Mouse (Mus musculus): ENCODE results near the gene Snrnp35. TPM values are rescaled to one million over a fixed set of nuclear protein-coding genes. Genes with fewer than 3 reads are reported as not detected.

Snrnp35 gene
- 0.57 TPM for polyA plus RNA-seq (2014; fragmentation: Illumina TruSeq; extraction: RNeasy Lipid Tissue Mini Kit (QIAGEN cat#74804))

GRCm38 (mm10) chr5:124482966-124483654 lies at the start of gene Snrnp35:
Gene Snrnp35 (plus strand): TSS chr5:124483134.

DNA sequence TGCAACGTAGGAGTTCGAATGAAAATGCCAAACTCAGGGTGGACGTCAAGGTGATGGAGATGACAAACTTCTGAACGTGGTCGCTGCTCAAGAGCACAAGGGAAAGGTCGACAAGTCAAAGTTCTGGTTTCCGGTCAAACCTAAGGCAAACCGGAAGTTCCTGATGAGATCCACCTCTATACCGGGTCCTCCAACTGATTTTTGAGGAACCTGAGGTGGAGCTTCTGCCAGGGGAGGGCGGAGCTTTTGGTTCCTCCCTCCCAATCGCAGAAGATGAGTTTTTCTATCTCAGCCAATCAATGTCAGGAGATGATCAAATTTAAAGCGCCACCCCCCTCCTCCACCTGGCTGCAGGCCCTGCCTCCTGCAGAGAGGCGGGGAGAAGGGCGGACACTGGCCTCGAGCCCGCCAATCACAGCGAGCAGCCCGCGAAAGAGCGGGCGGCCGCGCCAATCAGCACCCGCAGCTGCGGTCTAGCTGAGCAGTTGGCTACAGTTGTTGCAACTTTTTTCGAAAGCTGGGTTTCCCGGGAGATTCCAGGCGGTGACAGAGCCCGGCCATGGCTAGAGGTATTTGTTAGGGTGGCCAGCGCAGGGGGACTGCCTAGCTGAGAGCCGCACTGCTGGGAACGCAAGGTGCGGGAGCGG lies 43.4 kb upstream of the Snrnp35 start, which contains the start of gene Kmt5a:
Gene Kmt5a, plus strand, starts transcription at position 484 of the 647 bp plus-strand sequence.

GRCm38 (mm10) chr5:124530655-124531582 lies 48.0 kb downstream of the Snrnp35 start, which contains the start of gene Rilpl1:
Gene Rilpl1 (minus strand): TSS chr5:124531391.

GRCm38 (mm10) chr5:124540383-124540786 lies 57.5 kb downstream of the Snrnp35 start, which contains the start of gene Tmed2:
Gene Tmed2 (plus strand): TSS chr5:124540695.

Other genes with a start within 250 kb of the Snrnp35 start
- 8.7 TPM for gene Pitpnm2, start 233.4 kb upstream of the Snrnp35 start, polyA plus RNA-seq (2014; fragmentation: Illumina TruSeq; extraction: RNeasy Lipid Tissue Mini Kit (QIAGEN cat#74804))
- gene Mphosph9, start 155.2 kb upstream of the Snrnp35 start, polyA plus RNA-seq (2014; fragmentation: Illumina TruSeq; extraction: RNeasy Lipid Tissue Mini Kit (QIAGEN cat#74804)), result 14.3 TPM
- gene 2810006K23Rik, start 155.0 kb upstream of the Snrnp35 start, polyA plus RNA-seq (2014; fragmentation: Illumina TruSeq; extraction: RNeasy Lipid Tissue Mini Kit (QIAGEN cat#74804)), result 25.1 TPM
- 198 TPM for gene Cdk2ap1, start 120.1 kb upstream of the Snrnp35 start, polyA plus RNA-seq (2014; fragmentation: Illumina TruSeq; extraction: RNeasy Lipid Tissue Mini Kit (QIAGEN cat#74804))
- 86.4 TPM for gene Sbno1, start 57.1 kb upstream of the Snrnp35 start, polyA plus RNA-seq (2014; fragmentation: Illumina TruSeq; extraction: RNeasy Lipid Tissue Mini Kit (QIAGEN cat#74804))
- 71.7 TPM for gene Kmt5a, start 43.2 kb upstream of the Snrnp35 start, polyA plus RNA-seq (2014; fragmentation: Illumina TruSeq; extraction: RNeasy Lipid Tissue Mini Kit (QIAGEN cat#74804))
- 4.0 TPM for gene Rilpl2, start 4.8 kb upstream of the Snrnp35 start, polyA plus RNA-seq (2014; fragmentation: Illumina TruSeq; extraction: RNeasy Lipid Tissue Mini Kit (QIAGEN cat#74804))
- gene Rilpl1, start 48.3 kb downstream of the Snrnp35 start, polyA plus RNA-seq (2014; fragmentation: Illumina TruSeq; extraction: RNeasy Lipid Tissue Mini Kit (QIAGEN cat#74804)), result 10.2 TPM
- 1,870 TPM for gene Tmed2, start 57.6 kb downstream of the Snrnp35 start, polyA plus RNA-seq (2014; fragmentation: Illumina TruSeq; extraction: RNeasy Lipid Tissue Mini Kit (QIAGEN cat#74804))
- 10.8 TPM for gene Ddx55, start 69.7 kb downstream of the Snrnp35 start, polyA plus RNA-seq (2014; fragmentation: Illumina TruSeq; extraction: RNeasy Lipid Tissue Mini Kit (QIAGEN cat#74804))
- 44.9 TPM for gene Eif2b1, start 96.0 kb downstream of the Snrnp35 start, polyA plus RNA-seq (2014; fragmentation: Illumina TruSeq; extraction: RNeasy Lipid Tissue Mini Kit (QIAGEN cat#74804))
- 8.2 TPM for gene Gtf2h3, start 96.0 kb downstream of the Snrnp35 start, polyA plus RNA-seq (2014; fragmentation: Illumina TruSeq; extraction: RNeasy Lipid Tissue Mini Kit (QIAGEN cat#74804))
- 26.9 TPM for gene Atp6v0a2, start 145.4 kb downstream of the Snrnp35 start, polyA plus RNA-seq (2014; fragmentation: Illumina TruSeq; extraction: RNeasy Lipid Tissue Mini Kit (QIAGEN cat#74804))
- gene Dnah10, start 242.0 kb downstream of the Snrnp35 start, polyA plus RNA-seq (2014; fragmentation: Illumina TruSeq; extraction: RNeasy Lipid Tissue Mini Kit (QIAGEN cat#74804)), result 0.31 TPM

Data from ovary, adult 10 weeks (tissue).